Mouse (Mus musculus): Measurements from ENCODE around the gene Bub1b.
A peak's percentile ranks its signal among the peaks of the same experiment; 100 is the strongest.

Gene Bub1b

GRCm38 (mm10) chr2:118597673-118598568, at the start of gene Bub1b:
TSS of gene Bub1b (plus strand) at chr2:118598211.
- DNase-seq, result peak; percentile 94

GRCm38 (mm10) chr2:118548421-118549221, 49.4 kb upstream of the Bub1b start:
- DNase-seq, result peak; percentile 57

GRCm38 (mm10) chr2:118549507-118550473, 48.2 kb upstream of the Bub1b start, which contains the start of gene Bmf:
TSS of gene Bmf (minus strand) at chr2:118549687.
- peak; percentile 100 for DNase-seq

GRCm38 (mm10) chr2:118551606-118552005, 46.4 kb upstream of the Bub1b start:
- no peak for DNase-seq

GRCm38 (mm10) chr2:118554356-118554990, 43.5 kb upstream of the Bub1b start:
- DNase-seq, result peak; percentile 60

- DNase-seq, result no peak
Measured at GRCm38 (mm10) chr2:118558426-118558825, 39.6 kb upstream of the Bub1b start.

GRCm38 (mm10) chr2:118562015-118562414, 36.0 kb upstream of the Bub1b start:
- DNase-seq, result no peak

- no peak for DNase-seq
Measured at GRCm38 (mm10) chr2:118562431-118562830, 35.6 kb upstream of the Bub1b start.

- DNase-seq, result no peak
Measured at GRCm38 (mm10) chr2:118567179-118567578, 30.8 kb upstream of the Bub1b start.

GRCm38 (mm10) chr2:118570939-118571338, 27.1 kb upstream of the Bub1b start:
- DNase-seq, result no peak

GRCm38 (mm10) chr2:118572183-118572836, 25.7 kb upstream of the Bub1b start:
- DNase-seq, result no peak

- DNase-seq, result no peak
Measured at GRCm38 (mm10) chr2:118573135-118573534, 24.9 kb upstream of the Bub1b start.

- DNase-seq, result peak; percentile 21
Measured at GRCm38 (mm10) chr2:118586013-118586412, 12.0 kb upstream of the Bub1b start.

GRCm38 (mm10) chr2:118587686-118588085, 10.3 kb upstream of the Bub1b start:
- no peak for DNase-seq

- no peak for DNase-seq
Measured at GRCm38 (mm10) chr2:118591083-118591482, 6.9 kb upstream of the Bub1b start.

- DNase-seq, result no peak
Measured at GRCm38 (mm10) chr2:118599087-118599486, 1.1 kb downstream of the Bub1b start.

- no peak for DNase-seq
Measured at GRCm38 (mm10) chr2:118601599-118602263, 3.7 kb downstream of the Bub1b start.

- DNase-seq, result no peak
Measured at GRCm38 (mm10) chr2:118604091-118604490, 6.1 kb downstream of the Bub1b start.

GRCm38 (mm10) chr2:118606032-118606431, 8.0 kb downstream of the Bub1b start:
- DNase-seq, result peak; percentile 63

- peak; percentile 30 for DNase-seq
Measured at GRCm38 (mm10) chr2:118606976-118607375, 9.0 kb downstream of the Bub1b start.

GRCm38 (mm10) chr2:118618013-118618412, 20.0 kb downstream of the Bub1b start:
- no peak for DNase-seq

Measured in kidney, postnatal 10 days (tissue).